Mouse (Mus musculus) thymus, postnatal 25 days (tissue): ENCODE measurements around the gene Bach2.

Experiments used
- DNase-seq: peaks from one replicate; pipeline ENCODE4 v3.0.0; 2022

The Bach2 gene

DNA sequence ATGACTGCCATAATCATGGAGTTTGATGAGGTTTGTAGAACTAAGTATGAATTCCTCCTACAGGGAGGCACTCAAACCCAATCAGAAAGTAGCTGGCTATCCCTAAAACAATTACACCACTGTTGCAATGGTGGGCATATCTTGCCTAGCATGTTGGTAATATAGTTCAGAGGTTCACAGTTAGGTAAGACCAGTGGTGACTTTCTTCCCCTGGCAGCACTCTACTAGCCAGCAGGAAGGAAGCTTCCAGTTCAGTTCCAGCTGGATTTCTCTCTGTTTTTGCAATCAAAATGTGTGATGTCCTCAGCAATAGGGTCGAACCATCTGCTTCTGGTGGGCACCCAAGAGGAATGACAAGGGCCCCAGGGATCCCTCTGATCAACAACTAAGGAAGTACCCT, 196.0 kb downstream of the Bach2 start:
- DNase-seq, result no peak

DNA sequence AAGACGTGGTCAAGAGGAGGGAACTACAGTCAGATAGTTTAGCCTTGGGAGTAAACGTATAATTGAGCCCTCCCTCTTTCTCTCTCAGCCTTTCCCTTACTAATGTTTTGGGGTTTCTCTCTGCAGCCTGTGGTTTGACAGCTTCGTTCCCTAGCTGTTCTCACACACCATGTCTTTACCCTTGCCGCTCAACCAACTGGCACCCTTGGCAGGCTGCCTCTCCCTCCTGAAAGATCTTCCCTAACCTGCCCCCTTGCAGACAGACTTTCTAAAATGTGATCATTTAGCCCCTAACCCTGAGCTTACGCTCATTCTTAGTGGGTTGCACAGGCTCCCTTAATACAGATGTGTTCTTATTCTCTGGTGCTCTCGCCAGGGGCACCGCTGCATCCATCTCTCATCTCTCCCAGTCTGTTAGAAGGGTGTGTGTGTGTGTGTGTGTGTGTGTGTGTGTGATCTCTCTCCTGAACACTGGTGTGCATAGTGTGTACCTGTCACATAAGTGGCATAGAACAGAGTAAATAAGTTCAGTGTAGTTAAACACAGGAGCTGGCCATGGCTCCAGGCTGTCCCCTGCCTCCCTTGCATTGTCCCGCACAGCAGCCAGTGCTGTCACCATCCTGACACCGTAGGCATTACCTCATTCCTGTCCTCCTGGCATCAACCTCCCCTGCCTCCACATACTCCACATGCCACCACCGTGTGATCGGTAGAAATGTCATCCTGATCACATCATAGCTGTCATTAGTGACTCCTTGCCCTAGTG, 201.6 kb downstream of the Bach2 start:
- no peak for DNase-seq

DNA sequence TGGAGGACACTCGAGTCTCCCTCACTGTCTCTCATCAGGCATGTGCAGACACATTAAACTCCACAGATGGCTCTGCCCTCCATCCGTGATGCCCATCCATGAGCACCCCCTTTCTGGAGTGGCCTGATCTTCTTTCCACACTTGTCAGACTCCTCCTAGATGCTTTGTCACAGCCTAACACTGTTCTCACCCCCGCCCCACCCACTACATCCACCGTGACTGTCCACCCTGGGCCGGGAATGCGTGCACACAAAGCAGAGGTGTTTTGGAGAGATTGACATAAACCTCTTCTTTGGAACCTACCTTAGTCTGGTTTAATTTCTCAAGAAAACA, 202.1 kb downstream of the Bach2 start:
- no peak for DNase-seq

DNA sequence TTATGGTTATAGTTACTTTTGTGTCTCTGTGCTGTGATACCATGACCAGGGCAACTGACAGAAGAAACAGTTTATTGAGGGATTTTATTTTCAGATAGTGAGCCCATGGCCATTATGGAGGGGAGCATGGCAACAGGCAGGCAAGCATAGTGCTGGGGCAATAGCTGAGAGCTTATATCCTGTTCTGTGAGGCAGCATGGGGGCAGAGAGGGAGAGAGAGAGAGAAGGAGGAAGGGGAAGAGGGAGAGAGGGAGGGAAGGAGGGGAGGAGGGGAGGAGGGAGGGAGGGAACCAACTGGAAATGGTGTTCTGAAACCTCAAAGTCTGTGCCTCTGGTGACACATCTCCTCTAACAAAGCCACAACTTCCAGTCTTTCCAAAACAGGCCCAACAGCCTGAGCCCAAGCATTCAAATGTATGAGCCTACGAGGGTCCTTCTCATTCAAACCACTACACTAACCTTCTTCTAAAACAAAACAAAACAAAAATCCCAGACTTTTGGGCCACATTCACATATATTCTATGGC, 206.1 kb downstream of the Bach2 start:
- no peak for DNase-seq

DNA sequence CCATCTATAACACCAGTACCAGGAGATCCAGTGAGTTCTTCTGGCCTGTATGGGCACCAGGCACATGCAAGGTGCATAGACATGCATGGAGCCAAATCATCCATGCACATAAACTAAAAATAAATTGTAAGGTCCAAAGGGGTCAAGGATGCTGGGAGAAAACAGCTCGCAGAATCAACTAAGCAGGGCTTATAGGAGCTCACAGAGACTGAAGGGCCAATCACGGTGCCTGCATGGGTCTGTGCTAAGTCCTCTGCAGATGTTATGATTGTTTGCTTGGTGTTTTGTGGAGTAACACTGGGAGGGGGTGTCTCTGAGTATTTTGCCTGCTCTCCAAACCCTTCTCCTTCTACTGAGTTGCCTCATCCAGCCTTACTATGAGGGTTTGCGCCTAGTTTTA, 209.2 kb downstream of the Bach2 start:
- no peak for DNase-seq

DNA sequence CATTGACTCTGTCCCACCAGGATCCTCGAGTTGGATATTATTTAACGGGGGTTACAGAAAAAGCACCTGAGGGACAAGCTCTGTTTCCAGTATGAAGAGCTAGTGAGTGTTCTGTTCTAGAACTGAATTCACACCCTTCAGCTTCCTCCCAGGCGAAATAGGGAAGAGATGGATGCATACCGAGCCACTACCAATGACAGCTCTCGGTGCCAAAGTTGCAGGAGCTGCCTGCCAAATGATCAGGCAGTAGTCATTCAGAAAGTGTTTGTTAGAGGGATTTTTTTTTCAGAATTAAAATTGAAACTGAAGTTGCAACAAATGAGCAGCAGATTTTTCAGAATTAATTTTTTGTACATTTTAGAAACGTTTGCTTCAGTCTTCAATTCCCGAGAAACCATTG, 223.4 kb downstream of the Bach2 start:
- DNase-seq, result no peak

DNA sequence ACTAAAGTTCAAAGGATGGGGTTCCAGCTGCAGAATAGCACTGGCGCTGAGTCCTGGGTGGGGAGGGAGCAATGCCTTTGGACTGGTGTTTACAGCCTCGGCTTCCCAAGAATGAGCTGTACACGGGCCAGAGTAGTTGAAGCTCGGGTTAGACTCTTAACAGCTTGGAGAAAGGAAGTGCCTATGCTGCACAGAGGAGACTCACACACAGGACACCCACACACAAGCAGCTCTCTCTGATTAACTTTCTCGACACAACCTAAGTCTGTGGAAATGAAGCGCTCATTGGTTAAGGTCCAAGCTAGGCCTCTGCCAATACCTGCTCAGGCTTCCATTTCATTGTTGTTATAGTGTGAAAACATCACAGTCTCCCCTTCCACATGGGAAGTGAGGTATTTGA, 224.5 kb downstream of the Bach2 start:
- DNase-seq, result no peak

DNA sequence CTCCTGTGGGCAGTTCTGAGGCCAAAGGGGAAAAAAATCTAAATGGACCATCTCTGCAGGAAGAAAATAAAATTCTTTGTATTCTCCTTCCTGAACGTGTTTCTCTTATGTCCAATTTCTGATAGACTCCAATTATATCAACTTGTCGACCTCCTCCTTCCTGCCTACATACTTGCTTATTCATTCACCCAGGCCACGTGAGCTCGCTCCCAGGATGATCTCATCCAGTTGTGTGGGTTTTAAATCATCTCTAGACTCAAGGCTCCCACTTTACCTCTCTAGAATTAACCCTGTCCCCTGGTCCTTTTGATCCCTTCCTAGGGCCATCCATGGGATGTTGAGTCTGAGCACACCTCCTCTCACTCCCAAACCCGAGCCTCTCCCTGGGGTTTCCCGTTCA, 225.9 kb downstream of the Bach2 start:
- no peak for DNase-seq

DNA sequence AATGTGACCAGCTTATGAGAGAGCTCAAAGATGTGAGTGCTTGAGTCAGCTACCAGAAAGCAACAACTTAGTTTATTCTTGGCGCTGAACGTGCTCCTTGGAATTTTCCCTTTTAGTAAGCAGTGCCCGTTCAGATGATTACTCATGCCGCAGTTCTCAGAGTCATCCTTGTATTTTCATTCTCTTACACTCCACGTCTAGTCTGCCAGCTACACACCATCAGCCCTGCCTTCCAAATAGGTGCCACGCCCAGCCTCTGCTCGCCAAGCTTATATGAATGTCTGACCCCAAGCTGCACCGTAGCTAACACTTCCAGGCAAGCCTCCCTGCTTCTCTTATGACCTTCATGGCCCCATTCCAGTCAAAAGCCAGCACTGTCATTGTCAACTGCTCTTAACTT, 227.4 kb downstream of the Bach2 start:
- DNase-seq, result no peak

DNA sequence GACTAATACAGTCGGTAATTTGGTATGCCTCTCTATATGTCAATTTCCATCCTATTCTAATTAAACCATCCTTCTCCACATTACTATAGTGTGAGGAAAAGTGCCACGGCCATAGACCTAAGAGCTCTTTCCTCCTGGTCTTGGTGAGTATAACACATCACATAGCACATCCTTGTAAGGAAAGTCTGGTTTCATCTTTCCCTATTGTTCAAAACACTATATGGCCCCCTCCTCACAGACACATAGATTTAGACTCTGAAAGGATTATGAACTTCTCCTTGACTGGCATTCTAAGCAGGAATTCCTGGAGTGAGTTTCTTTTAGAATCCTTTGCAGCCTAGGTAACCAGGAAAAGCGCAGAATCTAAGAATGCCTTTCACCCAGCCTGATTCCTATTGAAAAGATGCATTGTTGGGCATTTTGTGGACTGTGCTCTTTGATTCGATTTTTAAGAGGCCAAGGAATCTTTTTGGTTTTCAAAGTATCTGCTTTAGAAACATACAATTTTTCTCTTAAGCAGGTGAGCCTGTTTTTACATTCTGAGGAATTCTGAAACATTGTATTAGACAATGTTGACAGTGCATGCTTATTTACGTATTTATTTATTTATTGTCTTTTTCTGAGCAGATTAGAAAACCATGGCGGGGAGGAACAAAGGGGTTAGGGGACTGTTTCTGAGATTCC, 239.5 kb downstream of the Bach2 start:
- no peak for DNase-seq

DNA sequence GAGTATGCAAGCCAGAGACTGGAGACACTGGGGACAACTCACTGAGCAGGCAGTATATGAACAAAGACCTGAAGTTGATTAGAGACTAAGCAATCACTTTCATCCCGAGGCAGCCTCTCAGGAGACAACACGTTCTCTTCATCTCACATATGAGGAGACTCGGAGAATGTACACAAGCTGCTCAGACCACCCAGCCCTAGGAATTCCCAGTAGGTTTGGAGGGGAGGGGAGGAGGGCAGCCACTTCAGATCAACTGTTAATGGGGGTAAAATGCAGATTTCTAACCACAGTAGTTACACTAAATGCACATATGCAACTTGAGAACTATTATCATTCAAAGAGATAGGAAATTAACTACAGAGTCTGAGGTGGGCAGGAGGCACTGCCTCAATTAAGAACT, 240.6 kb downstream of the Bach2 start:
- DNase-seq, result no peak

DNA sequence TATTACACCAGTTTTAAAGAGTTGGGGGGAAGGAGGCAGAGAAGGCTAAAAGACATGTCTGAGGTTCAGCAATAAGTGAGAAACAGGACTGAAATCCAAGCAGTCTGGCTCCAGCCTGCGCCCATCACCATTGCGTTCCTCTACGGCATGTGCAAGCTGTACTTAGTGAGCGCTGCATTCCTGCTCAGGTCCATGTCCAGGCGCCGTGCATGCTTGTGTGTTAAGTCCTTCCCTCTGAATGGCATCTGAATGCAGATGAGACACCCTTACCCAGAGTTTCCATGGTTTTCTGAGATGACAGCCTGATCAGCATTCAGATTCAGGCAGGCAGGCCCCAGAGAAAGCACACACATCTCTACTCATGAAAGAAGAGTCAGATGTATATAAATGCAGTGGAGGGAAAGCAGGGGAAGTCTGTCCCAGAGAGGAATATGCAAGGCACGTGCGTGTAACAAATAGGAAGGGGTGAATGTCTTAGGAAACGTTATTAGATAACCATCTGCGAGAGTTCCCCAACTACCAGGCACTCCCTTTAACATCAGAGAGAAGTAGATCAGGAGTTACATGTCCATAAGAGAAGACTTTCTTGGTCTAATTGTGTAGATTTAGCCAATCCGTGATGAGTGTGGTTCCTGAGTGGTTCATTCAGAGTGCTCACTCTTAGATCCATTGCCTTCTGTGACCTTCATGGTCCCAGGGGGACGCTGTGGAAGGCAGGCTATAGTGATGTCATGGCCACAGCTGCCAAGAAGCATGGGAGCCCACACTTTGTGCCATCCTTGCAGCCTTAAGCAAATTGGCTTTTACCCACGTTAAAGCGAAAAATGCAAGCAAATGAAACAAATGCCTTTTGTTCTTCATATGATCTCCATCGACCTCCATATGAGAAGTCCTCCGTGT, 241.4 kb downstream of the Bach2 start:
- no peak for DNase-seq

DNA sequence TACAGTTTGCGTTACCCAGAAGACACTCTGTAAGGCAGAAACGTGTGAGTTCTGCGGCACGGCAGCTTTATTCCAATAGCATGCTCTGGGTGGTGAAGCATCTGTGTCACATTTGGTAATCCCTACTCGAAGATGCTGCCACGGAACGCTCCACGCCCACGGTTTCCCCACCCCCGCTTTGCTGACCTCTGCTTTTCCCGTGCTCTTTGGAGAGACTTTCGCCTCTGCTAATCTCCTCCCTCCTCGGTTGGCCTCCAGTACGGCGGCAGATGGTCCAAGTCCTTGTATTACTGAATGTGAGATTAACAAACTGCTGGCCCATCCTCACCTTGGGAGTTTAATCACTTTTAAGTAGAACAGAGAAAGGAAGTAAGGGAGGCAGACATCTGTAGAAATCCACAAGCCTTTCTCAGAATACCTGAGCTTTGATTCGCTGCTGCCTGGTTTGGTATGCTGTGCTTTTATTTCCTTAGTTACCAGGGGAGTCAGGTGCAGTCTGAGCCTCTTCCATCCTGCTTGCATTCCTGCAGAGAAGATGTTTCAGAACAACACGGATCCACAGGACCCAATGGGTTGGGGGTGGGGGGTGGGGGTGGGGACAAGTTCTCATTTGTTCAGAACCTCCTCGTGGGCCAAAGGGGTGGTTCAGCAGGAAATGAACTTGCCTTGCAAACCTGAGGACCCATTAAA, 242.9 kb downstream of the Bach2 start:
- no peak for DNase-seq

DNA sequence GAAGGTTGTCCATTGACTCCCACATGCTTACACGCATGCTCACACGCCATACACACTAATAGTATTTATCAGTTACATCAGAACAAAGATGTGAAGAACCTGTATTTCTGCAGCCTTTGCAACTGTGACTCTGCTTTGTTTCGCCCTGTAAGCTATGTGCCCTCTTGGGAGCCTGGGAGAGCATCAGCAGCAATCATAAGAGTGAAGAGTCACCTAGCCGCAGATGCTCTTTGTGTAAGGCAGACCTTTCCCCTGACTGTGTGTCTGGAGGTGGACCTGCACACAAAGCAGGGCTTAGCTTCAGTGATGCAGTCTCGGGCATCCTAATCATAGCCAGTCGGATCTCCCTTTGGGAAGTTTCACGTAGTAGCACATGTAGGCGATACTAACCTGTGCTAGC, 243.5 kb downstream of the Bach2 start:
- no peak for DNase-seq

DNA sequence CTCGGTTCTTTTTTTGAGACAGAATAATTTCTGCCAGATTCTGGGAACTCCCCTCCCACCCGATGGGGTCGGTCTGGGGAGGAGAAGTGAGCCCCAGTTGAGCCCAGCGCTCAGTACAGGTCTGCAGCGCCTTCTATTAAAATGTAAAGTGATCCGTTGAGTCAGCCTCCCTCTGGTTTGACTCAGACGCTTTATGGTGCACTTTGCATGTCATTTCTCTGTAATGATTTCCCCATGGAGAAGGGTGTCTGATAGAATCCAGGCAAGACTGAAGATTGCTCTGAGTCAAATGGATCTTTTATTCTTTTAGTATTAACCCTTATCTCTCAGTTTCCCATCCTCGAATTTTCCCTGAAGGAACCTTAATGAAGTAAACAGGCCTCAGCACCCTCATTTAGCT, 244.3 kb downstream of the Bach2 start:
- DNase-seq, result no peak

DNA sequence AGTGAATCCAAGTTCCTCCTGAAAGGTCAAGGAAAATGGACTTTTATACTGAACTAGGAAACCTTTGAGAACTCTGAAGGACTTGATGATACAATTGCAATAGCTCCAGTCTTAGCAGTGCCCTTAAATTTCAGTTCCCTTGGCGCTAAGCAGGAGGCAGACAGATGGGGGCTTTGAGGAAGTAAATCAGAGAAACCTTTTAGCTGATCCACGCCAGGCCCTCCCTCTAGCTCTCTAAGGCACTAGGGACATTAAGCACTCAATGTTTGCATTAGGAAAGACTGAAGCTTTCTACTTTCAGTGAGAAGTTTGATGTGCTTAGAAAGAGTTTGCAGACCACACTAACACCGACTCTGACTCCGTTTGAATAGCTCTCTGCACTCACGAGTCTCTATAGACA, 247.2 kb downstream of the Bach2 start:
- DNase-seq, result no peak

DNA sequence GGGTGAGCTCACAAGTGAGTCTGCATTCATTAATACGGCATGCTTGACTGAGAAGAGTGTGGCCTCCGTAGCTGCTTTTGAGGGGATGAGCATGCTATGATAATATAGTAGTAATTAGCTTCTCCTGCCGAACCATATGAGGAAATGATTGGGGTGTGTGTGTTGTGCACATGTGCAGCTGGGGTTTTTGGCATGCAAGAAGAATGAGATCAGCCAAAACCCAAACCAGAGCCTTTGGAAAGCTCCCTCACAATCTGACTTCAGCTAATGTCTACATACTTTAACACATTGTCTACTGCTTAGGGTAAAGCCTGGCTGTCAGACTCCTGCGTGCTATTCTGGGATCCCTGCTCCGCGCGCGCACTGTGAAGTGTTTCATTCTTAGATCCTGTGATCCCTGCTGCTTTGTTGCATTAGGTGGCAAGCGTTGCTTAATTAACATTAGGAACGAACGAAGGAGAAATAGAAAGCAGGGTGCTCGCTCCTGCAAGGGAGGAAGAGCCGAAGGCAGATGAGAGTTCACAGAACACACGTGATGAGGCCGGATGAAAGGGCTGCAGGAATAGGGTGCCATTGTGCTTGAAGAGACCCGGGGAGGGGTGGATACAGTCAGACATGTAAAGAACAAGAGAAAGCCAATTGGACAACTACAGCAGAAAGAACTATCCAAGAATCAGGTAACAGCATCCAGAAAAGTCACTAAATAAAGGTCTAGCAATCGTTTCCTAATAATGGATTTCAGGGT, 248.2 kb downstream of the Bach2 start:
- DNase-seq, result no peak

DNA sequence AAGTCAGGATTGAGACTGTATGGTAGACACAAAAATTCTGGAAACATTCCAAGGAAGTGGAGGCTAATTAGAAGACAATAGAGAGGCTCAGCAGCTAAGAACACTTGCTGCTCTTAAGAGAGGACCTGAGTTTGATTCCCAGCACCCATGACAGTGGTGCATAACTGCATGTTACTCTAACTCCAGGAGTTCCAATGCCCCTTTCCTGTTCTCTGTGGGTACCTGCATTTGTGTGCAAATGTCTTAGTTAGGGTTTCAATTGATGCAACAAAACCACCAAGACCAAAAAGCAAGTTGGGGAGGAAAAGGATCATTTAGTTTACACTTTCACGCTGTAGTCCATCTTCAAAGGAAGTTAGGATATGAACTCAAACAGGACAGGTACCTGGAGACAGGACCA, 250.6 kb downstream of the Bach2 start:
- DNase-seq, result no peak

DNA sequence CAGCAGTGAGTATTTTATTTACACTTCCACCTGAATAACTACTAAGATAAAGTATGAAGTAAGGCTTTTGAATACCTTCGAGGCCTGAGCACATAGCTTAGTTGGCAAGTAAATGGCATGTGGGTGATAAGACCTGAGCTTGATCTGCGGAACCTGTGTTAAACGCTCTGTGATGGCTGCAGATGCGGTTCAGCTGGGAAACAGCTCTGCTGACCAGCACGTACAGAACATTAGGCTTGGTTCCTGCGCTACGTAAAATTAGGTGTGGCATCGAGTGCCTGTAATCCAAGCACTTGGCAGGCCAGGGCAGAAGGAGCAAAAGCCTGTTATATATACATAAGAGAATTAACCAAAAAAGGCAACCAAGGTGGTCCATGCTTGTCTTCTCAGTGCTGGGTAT, 252.6 kb downstream of the Bach2 start:
- no peak for DNase-seq

DNA sequence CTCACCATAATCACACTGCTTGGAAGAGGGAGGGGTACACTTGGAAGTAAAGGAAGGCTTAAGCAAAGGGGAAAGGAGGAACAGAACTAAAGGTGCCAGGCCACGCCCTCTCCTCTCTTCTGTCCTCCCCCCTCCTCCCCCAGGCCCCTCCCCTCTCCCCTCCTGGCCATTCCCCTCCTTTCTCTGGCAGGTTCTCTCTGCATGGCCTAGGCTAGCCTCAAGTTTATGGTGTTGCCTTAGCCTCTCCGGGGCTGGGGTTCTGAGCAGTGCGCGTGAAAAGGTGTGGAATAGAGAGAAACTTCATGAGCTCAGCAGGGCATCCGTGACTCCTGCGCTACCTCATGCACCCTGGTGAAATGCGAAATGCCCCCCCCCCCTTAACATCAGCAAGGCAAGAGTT, 254.2 kb downstream of the Bach2 start:
- DNase-seq, result no peak

DNA sequence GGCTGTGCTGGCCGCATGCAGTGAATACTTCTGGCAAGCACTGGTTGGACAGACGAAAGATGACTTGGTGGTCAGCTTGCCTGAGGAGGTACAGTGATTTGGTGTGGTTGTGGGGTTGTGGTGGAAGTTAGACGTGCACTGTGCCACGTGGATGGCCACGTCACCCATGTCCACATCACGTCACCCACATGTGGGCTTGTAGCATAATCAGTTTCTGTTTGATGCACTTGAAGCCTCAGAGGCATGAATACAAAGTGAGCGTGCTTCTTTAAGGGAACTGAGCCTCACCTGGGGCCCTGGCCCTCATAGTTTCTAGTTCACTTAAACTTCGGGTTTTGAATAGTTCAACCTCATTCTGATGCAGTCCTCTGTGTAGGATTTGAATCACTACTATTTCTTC, 263.2 kb downstream of the Bach2 start:
- no peak for DNase-seq

DNA sequence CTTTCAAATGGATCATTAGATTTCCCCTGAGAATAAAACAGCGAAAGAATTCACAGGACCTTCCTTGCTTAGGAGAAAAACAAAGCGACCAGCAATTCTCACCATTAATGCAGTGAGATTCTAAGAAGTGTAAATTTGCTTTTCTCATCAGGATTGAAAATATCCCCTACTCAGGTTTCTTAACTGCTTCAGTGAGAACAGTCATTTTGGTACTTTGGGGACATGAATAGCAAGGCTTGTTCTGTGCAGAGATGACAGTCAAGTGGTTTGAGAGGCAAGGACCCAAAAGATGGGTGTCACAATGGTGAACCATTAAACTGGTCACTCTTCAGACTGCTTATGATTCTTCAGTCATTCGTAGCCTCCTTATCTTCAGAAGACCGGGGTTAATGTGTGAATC, 263.6 kb downstream of the Bach2 start:
- DNase-seq, result no peak
